Mouse (Mus musculus) forebrain, embryonic 10.5 days (tissue): ENCODE data around the gene Shprh. TPM values are rescaled to one million over a fixed set of nuclear protein-coding genes. Genes with fewer than 3 reads are reported as not detected.
"Not testable (repeated sequence)": the region's sequence is repeated elsewhere in the genome, so short reads cannot be mapped to it uniquely, and the experiment has no call there.

ENCODE experiments used
- DNase-seq: peaks from one replicate; pipeline ENCODE4 v3.0.0-alpha.2; 2017; ENCODE audit warnings: low spot score; ENCODE audit errors: extremely low spot score
- H3K27ac ChIP-seq: fragments of 300-500 bp; sonication (generic); 2 replicates; pipeline ENCODE4 v1.5.1; 2016; ENCODE audit warnings: mild to moderate bottlenecking
- H3K27me3 ChIP-seq: fragments of 300-500 bp; sonication (generic); 2 replicates; pipeline ENCODE4 v1.6.1; 2016; ENCODE audit warnings: mild to moderate bottlenecking; ENCODE audit not compliant: poor library complexity, severe bottlenecking
- H3K36me3 ChIP-seq: fragments of 300-500 bp; sonication (generic); replicated peaks from 2 replicates; pipeline ENCODE4 v1.6.1; 2016; ENCODE audit warnings: mild to moderate bottlenecking, moderate library complexity
- H3K4me1 ChIP-seq: fragments of 300-500 bp; sonication (generic); 2 replicates; pipeline ENCODE4 v1.6.1; 2016
- H3K4me3 ChIP-seq: fragments of 300-500 bp; sonication (generic); 2 replicates; pipeline ENCODE4 v1.5.1; 2016; ENCODE audit warnings: mild to moderate bottlenecking, moderate library complexity
- H3K9me3 ChIP-seq: fragments of 300-500 bp; sonication (generic); 2 replicates; pipeline ENCODE4 v1.6.1; 2016; ENCODE audit warnings: mild to moderate bottlenecking, moderate library complexity
- WGBS: fragments of 180-500 bp; shearing (Covaris S2); methylation state at CpG from one replicate; pipeline ENCODE4 v1.1.7; 2016; 5-methylcytosine and 5-hydroxymethylcytosine counted together
- polyA plus RNA-seq: library from polyadenylated mRNA; unstranded; fragments of >200 nt; fragmentation: Nextera tagmentation; extraction: Ambion mirVana; gene quantifications from 2 replicates; pipeline ENCODE4 v1.2.1, GENCODE M21; 2016

Gene Shprh
- polyA plus RNA-seq, 1 experiment from 2014 or later = 19.5 TPM

DNA sequence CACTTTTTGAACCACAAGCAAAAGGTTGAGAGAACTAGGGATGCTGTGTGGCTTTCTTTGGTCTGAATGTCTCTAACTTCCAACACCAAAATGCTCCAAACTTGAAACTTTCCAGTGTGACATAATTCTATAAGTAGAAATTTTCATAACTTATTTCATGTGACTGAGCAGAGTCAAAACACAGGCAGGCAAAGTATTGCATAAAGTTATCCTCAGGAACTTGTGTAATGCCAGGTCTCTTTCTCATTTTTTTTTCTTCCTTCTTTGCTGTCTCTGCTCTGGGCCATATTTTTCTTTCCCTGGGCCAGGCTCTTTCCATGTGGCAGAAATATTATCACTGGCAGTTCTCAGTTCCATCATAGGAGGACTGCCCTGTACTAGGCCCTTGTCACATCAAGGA, 110.9 kb downstream of the Shprh start:
- Histone ChIP-seq H3K27ac (no peak overlapping the region), H3K4me1 (no peaks in the 10 kb centered on the region), H3K4me3 (no peak overlapping the region), H3K27me3 (no peaks in the 10 kb centered on the region), H3K9me3 (peaks cover 5% of the 10 kb centered on the region; the same call in 1 of the 2 replicates), H3K36me3 (no peaks in the 10 kb centered on the region)
- no peak for DNase-seq

DNA sequence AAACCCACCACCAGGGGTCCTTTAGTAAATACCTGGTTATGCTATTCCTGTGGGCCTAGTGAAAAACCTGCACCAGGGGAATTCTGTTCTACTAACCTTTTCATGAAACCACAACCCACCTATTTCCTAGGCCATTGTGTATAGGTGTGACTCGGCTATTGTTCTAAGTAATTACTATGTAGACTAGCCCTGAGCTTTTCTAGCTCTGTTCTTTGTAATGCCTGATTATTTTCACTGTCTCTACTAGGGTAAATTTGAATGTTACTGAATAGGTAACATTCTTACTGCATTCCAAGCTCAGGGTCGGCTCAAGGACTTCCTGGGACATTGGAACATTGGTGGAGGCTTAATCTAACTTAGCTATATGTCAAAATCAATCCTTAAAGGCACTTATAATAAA, 113.1 kb downstream of the Shprh start:
- not testable (repeated sequence) for H3K9me3 ChIP-seq, DNase-seq, H3K4me1 ChIP-seq, H3K36me3 ChIP-seq, H3K4me3 ChIP-seq, H3K27ac ChIP-seq, H3K27me3 ChIP-seq
- 82% methylated on average over 2 of the region's 2 CpGs for WGBS

DNA sequence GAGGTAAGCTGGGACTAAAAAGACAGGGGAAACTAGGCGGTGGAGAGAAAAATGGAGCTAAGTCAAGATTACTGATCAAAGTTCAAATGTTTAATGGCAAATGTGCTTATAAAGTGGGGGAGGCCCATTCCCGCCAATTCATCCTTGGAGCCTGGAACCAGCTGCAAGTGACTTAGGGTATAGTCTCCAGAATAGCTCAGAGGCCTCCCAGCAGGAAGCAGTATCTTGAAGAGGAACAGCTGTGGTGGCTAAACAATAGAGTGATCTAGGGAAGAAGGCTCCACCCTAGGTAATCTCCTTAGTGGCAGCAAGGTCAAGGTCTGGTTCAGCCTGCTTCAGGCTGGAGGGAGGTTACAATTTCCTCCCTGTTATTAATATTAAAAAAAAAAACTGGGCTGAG, 114.6 kb downstream of the Shprh start:
- H3K27ac ChIP-seq, H3K4me3 ChIP-seq, H3K9me3 ChIP-seq, H3K27me3 ChIP-seq, DNase-seq, H3K36me3 ChIP-seq, H3K4me1 ChIP-seq: not testable (repeated sequence)
- 89% methylated on average over 2 of the region's 2 CpGs for WGBS

Other genes with a start within 250 kb of the Shprh start
- 0.10 TPM in 1 of 2 replicates, not detected in the other for gene Grm1, start 67.1 kb upstream of the Shprh start, polyA plus RNA-seq
- gene Fbxo30, start 131.9 kb downstream of the Shprh start, polyA plus RNA-seq = 49.5 and 53.1 TPM in 2 replicates
- 0.46 and 0.52 TPM in 2 replicates for gene Epm2a, start 194.0 kb downstream of the Shprh start, polyA plus RNA-seq